Mouse (Mus musculus) retina, adult 2 months (tissue): ENCODE results near the gene Sbf2.
"Not testable (repeated sequence)": the region's sequence is repeated elsewhere in the genome, so short reads cannot be mapped to it uniquely, and the experiment has no call there.

Experiments
- DNase-seq: peaks from one replicate; pipeline ENCODE4 v3.0.0-alpha.2; 2012; ENCODE audit warnings: low read depth, low spot score

The Sbf2 gene

GRCm38 (mm10) chr7:110391632-110392031 is 223.1 kb downstream of the Sbf2 start:
- no peak for DNase-seq

- DNase-seq: not testable (repeated sequence)
These were observed 225.8 kb downstream of the Sbf2 start for GRCm38 (mm10) chr7:110388889-110389288.

DNA sequence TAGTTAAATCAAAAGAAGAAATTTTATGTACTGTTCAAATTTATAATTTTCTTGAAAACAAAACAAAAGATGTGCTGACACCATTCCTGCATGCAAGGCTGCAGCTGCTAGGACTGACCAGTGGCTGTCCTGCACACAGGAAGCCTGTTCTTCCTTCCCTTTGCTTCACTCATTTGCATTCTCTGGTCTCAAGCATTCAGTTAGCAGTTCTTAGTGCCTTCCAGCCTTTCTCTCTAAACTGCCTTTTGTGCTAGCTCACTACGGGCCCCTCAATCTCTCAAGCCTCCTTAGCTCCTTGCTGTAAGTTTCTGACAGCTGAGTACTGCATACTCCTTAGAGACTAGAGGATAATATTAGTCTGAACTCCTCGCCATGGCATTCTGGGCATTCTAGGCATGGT is 227.2 kb downstream of the Sbf2 start:
- DNase-seq: no peak

DNA sequence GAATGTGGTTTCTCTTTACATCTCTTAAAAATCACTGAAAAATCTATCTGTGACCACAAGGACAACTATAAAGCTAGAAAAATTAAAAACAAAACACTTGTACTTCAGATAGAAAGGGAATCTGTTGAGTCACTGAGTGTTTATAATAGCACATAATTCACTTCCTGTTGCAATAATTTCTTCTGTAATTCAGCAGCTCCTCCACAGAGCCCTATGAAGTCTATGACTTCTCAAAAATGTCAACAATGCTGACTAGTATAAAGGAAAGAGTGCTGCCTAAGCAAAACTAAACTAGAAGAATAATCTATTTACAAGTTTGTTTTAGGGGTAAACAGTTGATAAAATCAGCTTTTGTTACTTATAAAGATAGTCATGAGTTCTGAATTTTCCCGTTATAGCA is 229.2 kb downstream of the Sbf2 start:
- no peak for DNase-seq

DNA sequence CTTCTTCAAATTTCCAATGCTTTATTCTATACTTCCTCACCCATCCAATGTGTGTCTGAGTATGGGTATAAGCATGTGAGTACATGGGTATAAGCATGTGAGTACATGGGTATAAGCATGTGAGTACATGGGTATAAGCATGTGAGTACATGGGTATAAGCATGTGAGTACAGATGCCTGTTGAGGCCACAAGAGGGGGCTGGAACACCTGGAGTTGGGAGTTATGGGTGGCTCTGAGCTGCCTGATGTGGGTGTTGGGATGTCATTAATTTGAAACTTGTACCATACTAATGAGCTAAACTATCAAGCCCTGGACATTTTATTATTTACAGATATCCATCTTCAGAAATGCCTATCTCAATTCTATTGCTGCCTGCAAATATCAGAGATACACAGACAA is 230.4 kb downstream of the Sbf2 start:
- no peak for DNase-seq

GRCm38 (mm10) chr7:110381625-110382024 is 233.1 kb downstream of the Sbf2 start:
- DNase-seq: no peak

- no peak for DNase-seq
These were observed 235.3 kb downstream of the Sbf2 start for GRCm38 (mm10) chr7:110379335-110379914.

- no peak for DNase-seq
These were observed 242.2 kb downstream of the Sbf2 start for GRCm38 (mm10) chr7:110372529-110372928.

GRCm38 (mm10) chr7:110362005-110362404 is 252.7 kb downstream of the Sbf2 start:
- no peak for DNase-seq

DNA sequence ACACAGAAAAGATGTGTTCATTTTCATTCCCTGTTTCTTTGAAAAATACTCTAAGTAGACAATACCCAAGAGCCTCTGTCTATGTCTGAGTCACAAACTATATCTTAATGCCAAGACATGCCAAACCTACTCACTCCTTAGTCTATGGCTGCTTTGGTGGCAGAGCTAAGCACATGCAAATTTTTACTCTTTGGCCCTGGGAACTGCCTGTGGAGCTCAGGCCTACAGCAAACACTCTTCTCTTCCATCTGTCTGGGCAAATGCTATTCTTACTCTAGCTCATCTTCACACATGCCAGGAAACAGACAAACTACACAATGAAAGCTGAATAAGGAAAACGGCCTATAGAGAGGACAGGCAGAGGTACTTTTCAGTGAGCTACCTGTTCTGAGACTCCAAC is 253.2 kb downstream of the Sbf2 start:
- no peak for DNase-seq

- no peak for DNase-seq
These were observed 255.3 kb downstream of the Sbf2 start for GRCm38 (mm10) chr7:110359391-110359790.

DNA sequence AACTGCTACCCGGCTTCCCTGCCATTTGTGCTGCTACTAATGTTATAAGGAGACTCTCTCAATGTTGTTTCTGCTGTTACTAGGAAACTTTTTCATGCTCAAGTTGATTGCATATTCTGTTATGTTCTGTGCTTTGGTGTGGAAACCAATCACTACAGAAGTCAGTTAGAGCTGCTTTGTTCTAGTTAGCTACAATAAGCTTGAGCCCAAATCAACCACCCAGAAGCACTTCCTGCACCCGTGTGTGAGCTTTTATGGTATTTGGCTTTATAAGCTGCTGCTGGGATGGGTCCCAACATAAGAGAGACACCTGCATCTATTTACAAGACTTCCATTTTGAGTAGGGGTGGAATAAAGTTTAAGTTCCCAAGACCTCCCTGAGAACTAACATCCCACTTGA is 260.8 kb downstream of the Sbf2 start:
- DNase-seq: no peak

- no peak for DNase-seq
These were observed 267.5 kb downstream of the Sbf2 start for GRCm38 (mm10) chr7:110347250-110347649.

DNA sequence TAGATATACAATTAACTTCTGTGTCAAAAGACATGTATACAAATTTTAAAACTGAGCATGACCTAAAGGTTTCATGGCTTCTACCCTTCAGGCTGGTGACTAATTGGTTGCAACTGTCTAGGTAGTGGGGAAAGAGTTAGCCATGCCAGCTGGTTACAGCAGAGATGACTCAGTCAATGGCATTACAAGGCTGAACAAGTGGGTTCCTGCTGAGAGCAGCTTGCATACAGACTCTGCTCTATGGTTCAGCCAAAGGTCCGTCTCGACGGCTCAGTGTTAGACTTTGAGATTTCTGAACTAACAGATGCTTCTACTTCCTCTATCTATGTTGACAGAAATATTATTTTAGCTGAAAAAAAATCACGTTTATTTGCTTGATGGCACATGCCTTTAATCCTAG is 277.1 kb downstream of the Sbf2 start:
- no peak for DNase-seq

GRCm38 (mm10) chr7:110325381-110326110 is 289.2 kb downstream of the Sbf2 start:
- no peak for DNase-seq

DNA sequence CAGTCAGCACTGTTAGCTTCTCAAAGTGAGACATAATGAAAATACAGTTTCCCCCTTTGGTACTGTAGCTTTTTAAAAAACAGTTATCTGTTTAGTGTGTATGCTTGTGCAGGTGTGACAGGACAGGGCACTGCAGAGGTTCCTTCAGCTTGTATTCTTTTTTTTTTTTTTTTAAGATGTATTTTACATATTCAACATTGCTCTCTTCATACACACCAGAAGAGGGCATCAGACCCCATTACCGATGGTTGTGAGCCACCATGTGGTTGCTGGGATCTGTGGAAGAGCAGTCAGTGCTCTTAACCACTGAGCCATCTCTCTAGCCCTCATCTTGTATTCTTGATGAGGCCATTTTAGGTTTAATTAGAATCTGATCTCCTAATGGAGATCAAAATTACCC is 289.9 kb downstream of the Sbf2 start:
- no peak for DNase-seq

DNA sequence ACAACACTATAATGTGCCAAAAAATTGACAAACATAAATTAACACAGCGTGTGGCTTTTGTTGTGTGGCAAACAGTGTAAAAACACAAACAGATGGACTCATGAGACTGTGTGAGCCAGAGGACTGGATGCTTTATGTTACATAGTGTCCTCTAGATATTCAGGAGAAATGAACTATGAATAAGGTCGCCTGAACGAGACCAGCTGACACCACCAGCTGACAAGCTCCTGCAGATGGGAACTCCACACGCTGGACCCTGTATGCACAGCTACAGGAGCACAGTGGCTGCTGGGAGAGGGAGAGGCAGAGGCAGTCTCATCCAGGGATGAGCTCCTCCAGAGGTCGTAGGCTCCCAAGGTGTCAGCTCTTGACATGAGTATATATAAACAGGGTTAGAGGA is 293.6 kb downstream of the Sbf2 start:
- no peak for DNase-seq

DNA sequence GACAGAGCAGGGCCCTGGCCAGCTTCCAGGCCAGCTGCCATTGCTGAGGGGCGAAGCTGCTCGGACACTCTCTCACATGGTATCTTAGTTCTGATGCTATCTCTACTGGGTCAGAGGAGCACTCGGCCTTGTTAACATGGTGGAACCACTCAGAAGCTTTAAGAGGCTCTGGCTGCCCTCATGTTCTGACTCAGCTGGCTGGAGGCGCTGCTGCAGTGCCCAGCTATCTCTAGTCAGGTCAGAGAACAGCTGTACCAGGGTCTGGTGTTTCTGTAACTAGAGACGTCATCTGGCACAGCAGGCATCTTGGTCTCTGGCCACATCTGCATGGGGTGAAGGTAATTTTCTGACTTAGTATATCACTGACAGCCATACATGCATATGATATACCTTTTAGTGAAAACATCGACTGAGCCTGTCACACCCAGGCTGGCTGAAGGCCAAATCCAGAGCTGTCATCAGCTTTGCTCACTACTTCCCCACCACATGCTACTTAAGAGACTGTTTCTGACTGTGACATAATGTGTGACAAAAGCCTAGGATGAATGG is 295.7 kb downstream of the Sbf2 start:
- no peak for DNase-seq

DNA sequence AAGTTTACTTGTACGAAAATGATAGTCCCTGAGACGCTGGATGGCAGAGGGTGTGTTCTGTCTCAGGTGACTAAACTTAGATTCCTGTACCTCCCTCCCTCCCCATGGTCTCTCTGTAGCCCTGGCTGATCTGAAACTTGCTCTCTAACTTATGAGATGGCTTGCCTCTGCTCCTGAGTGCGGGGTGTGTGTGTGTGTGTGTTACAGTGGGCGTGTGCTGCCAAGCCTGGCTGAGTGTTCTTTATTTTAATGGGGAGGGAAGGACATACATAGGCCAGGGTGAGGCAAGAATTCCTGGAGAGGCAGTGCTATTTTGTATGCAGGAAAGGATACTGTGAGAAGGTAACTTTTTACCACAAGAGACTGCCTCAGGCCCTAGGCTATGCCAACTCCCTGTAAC is 297.3 kb downstream of the Sbf2 start:
- DNase-seq: no peak

GRCm38 (mm10) chr7:110315352-110315751 is 299.4 kb downstream of the Sbf2 start:
- DNase-seq: no peak

DNA sequence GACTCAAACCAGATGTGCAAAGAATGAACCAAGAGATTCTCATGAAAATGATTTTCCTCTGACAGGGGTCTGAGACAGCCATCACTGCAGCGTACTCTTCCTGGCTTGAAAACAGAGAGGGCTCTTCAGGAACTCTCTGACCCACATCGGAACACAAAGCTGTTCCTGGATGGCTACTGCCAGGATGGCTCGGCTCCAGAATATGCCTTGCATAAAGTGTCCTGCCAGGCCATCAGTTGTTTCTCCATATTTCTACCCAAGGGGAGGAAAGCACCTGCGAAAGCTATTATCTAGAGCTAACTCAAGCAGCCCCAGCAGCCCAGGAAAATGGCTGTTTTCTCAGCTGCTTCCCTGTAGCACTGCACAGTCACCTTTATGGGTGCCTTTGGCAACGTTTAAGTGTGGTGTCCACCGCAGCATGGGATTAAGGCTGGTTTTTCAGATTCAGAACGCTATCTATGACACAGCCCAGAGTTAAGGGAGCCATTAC is 300.3 kb downstream of the Sbf2 start:
- DNase-seq: no peak

DNA sequence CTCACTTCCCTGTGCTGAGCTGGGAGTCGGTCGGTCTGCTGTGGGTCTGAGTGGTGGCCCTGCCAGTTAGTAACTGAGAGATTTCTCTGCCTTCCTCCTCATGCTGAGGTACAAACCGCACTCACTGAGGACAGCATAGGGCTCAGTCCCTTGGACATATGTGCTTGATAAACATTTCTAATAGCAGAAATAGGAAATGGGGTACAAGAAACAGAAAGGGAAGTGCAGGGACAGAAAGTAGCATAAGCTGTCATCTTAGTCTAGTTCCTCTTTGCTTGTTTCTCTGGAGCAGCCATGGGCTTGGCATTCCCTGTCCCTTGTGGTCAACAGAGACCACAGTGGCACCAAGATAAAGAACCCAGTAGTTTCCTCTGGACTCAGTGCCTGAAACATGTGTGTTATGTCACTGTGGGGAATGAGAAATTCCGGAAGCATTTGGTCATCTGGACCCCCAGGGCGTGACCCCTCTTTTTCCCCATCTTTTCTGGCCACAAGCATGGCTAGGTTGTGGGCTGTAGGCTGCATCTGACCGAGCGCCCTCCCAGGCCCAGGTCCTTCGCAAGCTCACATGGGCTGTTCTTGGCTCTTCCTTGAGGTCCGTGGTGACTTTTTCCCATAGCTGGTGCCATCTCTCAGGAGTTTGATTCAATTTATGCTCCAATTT is 301.2 kb downstream of the Sbf2 start:
- DNase-seq: no peak

DNA sequence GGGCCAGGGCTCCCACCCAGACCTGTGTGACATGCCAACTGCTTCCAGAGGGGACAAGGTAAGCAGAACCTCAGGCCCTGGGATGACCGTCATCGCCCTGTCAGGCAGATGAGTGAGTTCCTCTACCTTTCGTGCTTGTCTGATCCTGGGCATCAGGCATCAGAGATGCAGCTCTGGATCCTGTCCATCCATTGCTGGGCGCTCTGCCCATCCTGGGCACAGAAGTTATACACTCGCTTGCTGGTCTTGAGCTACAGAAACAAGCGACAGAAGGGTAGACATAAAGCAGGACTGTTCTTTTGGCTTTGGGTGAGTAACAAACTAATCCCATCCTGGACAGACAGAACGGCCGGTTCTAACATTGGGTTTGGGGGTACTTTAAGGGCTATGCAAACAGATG is 305.5 kb downstream of the Sbf2 start:
- no peak for DNase-seq
